Mouse (Mus musculus) right cerebral cortex, postnatal 10 days (tissue): ENCODE measurements around the gene Akap13.

Experiments
- DNase-seq, 2 experiments: peaks; one replicate each; pipeline ENCODE4 v3.0.0; 2021; ENCODE audit warnings: low spot score in 2 of 2

The Akap13 gene

GRCm38 (mm10) chr7:75666982-75667381, 211.6 kb downstream of the Akap13 start:
- DNase-seq: no peak

GRCm38 (mm10) chr7:75667531-75667930, 212.2 kb downstream of the Akap13 start:
- DNase-seq: no peak

DNA sequence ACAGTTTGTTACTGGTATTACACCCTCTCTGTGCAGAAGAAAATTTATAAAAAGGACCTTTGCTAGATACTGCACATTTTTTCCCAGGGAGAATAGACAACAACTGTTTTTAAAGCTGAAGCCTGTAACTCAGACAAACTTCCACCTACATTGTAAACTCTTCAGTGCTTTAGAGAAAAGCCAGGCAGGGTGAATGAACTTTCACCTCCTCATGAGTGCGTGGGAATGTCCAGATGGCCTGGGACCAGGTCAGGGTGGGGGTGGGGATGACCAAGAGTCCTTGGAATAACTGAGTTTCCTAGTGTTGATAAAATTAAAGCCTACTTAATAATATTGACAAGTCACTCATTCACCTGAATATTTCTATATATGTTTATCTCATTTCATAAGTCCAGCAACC, 213.1 kb downstream of the Akap13 start:
- DNase-seq: no peak

GRCm38 (mm10) chr7:75669416-75669815, 214.1 kb downstream of the Akap13 start:
- no peak for DNase-seq

DNA sequence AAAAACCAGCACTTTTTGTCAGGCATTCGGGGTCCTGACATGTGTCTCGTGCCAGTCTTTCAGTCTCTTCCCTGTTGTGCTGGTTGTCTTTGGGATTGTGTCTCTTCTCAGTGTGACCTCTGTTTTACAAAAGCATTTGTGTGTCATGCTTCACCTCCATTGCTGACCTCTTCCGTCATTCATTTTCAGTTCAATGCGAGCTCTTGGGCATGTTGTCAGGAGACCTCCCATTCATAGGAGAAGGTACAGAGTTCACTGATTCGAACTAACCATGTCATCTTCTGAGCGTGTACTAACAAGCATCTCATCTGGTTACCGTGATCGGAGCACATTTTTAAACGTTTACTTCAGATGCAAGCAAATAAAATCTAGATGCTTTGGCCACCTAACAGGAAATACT, 224.3 kb downstream of the Akap13 start:
- DNase-seq: no peak

DNA sequence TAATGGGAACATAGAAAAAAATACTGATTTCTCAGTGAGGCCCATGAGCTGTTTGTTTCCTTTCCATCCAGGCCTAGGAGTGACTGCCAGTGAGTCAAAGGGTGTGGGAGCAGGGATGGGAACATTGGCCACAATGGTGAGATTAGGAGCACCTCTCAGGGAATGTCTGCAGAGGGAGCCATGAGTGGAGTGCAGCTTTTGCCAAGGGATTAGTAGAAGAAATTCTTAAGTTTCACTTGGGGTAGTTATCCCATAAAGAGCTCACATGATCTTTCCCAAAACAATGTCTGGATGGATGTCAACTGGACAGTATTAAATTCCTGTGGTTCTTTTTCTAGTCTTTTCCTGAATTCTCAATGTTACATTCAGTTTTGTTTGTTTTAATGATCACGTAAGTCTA, 227.6 kb downstream of the Akap13 start:
- no peak for DNase-seq

DNA sequence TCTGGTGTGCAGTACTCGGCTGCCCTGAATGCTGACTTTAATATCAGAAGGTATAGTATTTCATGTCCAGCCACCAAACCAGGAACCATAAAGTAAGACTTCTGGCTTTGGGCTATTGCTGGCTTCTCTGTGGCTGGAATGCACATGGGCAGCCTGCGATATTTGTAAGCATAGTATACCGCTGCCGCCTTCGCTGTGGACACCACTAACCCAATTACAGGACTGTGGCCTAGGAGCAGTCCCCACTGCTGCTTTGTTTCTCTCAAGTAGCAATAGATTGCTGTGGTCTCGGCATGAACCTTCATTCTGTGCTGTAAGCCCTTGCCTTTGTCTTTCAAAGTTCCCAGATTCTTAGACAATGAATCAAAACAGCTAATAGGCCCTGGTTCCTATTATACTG, 228.1 kb downstream of the Akap13 start:
- no peak for DNase-seq

GRCm38 (mm10) chr7:75684976-75685375, 229.6 kb downstream of the Akap13 start:
- DNase-seq: no peak

DNA sequence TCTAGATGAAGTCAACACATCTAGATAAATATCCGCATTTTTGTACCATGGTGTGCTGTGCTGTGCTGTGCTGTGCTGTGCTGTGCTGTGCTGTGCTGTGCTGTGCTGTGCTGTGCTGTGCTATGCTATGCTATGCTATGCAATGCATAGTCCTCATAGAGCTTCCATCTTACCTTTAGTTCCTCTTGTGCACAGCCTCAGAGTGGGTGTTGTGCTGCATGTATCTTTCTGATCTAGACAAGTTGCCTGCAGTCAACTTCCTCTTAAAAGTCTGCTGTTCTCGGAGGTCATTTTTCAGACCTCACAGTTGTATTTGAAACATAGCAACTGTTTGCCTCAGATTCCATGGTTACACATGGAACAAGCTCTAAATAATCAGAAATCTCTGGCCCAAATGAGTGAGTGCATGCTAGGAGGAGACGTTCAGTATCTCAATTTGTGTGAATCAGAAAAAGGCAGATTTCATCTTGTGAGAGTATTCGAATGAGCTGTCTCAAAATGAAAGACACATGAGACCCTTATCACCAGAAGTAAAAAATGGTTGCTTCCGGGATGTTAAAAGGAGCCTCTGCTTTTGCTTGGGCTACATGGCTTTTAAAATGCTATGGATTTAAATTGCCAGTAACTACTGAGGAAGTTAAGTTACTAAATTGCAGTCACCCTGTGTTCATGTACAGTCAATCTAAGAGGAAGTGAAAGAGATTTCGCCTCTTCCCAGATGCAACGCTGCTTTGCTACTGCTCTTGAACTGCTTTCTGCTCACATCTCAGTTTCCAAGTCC, 230.9 kb downstream of the Akap13 start:
- no peak for DNase-seq

- no peak for DNase-seq
These were observed 231.5 kb downstream of the Akap13 start for GRCm38 (mm10) chr7:75686827-75687164.

GRCm38 (mm10) chr7:75688144-75688543, 232.8 kb downstream of the Akap13 start:
- DNase-seq: no peak

GRCm38 (mm10) chr7:75694777-75695176, 239.4 kb downstream of the Akap13 start:
- DNase-seq: no peak

- DNase-seq: no peak
These were observed 244.5 kb downstream of the Akap13 start for GRCm38 (mm10) chr7:75699836-75700235.

DNA sequence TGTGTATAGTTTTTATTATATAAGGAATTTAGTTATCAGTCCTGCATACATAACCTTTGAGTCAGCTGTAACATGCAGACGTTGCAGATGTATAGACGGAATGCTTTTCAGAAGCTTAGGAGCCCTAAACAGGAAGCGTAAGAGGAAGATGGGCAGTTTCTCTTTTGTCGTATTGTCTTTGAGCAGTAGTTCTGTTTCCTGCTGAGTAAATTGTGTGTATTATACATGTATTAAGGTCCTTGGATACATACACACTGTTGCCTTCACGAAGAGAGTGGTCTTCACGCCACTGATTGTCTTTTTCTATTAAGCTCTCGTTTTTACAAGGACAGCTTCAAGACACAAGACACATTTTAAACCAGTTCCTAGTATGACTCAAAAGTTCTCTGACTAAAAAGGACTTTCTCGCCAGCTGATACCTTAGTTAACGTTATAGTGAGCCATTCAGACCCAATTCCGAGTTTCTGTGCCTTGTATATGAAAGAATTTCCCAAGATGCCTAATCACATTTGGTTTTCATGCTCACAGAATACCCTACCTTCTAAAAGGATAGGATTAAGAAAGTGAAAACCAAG, 245.5 kb downstream of the Akap13 start:
- DNase-seq: no peak

DNA sequence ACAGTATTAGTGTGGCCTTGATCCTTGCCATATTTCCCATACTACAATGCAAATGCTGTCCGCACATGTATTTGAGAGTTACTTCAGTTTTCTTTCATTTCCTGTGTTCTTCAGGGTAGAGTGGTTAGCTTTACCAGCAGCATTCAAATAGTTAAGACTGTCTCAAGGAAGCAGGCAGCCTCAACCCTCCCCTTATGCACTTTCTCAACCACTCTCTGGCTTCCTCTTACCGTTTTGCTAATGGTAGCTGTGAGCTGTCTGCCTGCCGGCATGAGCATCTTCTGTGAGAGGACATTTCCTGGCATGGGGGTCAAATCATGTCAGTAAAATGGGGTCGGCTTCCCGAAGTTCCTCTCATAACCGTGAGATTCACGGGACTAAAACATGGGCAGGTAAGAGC, 246.4 kb downstream of the Akap13 start:
- DNase-seq: no peak

DNA sequence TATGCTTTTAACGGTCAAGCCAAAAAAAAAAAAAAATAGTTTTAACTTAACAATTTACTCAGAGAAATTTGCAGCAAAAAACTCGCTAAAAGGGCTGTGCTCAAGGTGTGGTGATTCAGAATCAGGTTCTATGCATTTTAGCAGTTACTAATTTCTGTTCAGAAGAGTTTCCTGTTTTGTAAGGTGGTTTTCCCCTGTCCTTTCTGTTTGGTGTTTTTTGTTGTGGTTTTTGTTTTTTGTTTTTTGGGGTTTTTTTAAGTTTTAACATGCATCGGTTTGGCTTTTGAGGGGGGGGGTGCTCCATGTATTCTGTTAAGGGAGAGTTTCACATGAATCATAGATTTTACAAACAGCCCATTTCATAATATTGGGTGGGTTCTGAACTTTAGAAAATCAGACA, 247.0 kb downstream of the Akap13 start:
- DNase-seq: no peak

DNA sequence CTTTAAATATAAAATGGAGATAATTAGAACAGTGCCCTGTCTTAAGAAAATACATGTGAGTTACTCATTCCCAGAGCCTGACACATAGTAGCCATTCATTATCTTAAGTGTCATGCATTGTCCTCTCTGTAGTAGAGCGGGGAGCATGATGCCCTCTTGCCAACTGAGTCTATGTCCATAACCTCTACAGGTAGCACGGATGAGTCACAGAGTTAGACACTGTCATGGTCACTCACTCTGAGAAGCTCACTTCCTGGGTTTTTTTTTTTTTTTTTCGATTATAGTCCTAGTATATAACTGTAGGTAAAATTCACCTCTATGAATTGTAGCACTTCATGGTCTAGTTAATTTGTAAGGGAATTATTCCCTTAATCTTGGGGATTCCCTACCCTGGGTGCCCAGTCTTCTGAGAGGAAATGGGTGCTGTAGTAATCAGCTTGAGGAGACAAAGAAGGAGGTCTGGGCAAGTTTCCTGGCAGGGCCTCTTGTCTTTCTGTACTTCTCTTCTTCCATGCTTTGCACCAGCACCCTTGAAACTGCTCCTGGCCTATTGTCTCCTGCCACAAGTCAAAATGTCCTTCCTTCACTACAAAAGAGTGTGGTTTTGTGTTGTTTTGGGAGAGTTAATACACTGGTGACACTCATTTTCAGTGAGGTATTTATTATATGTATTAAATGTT, 247.8 kb downstream of the Akap13 start:
- DNase-seq: no peak

GRCm38 (mm10) chr7:75704862-75705261, 249.5 kb downstream of the Akap13 start:
- no peak for DNase-seq

DNA sequence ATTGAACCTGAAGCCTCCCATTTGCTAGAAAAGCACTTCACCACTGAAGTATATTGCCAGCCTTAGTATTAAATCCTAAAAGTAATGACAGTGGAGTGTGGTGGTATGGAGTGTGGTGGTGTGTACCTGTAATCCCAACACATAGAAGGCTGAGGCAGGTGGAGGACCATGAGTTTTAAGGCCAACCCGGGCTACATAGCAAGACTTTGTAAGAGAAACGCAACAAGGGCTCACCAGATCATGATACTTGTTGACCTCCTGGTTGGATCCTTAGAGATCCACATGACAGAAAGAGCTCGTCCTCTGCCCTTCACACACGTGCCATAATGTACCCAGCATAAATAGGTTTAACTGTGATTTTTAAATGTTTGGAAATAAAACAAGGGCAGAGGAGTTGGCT, 254.6 kb downstream of the Akap13 start:
- DNase-seq: no peak

GRCm38 (mm10) chr7:75710920-75711319, 255.6 kb downstream of the Akap13 start:
- DNase-seq: no peak

DNA sequence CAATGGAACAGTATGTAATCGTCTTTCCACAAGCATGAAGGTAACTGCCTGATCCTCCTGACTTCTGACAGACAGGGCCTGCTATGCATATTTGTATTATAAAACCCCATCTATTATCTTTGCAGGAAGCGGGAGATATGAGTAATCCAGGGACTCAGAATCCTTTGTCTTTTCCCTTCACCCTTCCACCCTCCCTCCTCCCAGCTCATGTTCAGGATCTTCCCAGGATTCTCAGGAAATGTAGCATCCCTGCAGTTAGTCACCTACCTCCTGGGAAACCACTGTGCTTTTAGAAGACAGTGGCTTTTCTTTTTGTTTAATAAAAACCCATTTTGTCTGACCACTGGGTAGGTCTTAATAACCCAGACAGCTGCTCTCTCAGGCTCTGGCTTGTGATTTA, 256.1 kb downstream of the Akap13 start:
- DNase-seq: no peak

DNA sequence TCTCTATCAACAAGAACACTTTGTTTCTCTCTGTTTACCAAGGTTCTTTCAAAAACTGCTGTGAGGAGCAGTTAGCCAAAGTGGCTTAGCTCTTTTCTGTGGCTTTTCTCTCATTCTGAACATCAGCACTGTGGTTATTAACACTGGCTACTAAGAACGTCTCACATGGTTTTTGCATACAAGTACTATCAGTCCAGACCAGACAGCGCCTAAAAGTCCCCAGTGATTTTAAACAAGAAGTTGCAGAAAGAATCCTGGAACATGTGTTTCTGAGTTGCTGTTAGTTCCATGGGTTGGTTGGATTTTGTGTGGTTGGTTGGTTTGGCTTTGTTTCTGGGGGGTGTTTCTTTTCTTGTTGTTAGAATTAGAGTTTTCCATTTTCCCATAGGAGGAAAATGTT, 257.5 kb downstream of the Akap13 start:
- no peak for DNase-seq

DNA sequence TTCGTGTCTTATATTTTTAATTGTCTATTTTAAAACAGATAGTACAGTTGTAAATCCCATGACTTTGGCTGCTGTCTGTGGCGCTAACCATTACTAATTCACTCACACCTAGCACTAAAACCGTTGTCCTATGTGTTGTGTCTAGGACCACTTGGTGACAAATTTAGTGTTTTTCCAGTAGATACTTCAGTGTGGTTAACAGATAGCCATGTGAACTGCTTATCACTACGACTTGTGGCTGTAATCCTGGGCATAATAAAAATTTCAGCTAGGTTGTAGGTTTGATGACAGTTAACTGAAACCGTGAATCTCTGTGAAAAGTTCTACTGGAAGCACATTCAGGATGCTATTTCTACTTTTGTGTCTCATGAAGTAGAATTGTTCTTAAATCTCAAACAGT, 258.6 kb downstream of the Akap13 start:
- no peak for DNase-seq
